Mouse (Mus musculus) lung, postnatal 0 days (tissue): ENCODE measurements around the gene Zmynd8.

Experiments used
- CTCF ChIP-seq: IDR thresholded peaks from 2 replicates; pipeline ENCODE4 v1.5.1; 2016; ENCODE audit warnings: antibody characterized with exemption, mild to moderate bottlenecking
- EP300 ChIP-seq: IDR thresholded peaks from 2 replicates; pipeline ENCODE4 v1.6.1; 2016; ENCODE audit warnings: antibody characterized with exemption, mild to moderate bottlenecking, control low read depth

DNA sequence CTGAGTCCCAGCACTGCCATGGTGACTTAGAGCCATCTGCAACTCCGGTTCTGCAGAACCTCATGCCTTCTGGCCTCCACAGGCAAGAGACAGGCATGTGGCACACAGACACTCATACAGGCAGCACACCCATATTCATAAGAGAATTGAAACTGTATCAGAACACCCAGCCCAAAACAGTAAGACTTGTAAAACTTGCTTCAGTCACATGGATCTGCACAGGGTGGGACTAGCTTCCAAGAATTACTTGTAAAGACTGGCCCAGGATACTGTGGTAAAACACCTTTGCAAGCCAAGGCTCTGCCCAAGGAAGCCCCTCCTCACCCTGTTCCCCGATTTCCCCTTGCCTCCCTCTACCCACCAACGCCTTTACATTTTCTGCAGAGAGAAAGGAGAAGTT is 78.7 kb downstream of the Zmynd8 start:
- TF ChIP-seq CTCF (no peak), EP300 (no peak)
